Mouse (Mus musculus) right cerebral cortex, postnatal 10 days (tissue): ENCODE measurements around the gene Tctn3.

Experiments
- DNase-seq, 2 experiments: peaks; one replicate each; pipeline ENCODE4 v3.0.0; 2021; ENCODE audit warnings: low spot score in 2 of 2

Gene Tctn3

DNA sequence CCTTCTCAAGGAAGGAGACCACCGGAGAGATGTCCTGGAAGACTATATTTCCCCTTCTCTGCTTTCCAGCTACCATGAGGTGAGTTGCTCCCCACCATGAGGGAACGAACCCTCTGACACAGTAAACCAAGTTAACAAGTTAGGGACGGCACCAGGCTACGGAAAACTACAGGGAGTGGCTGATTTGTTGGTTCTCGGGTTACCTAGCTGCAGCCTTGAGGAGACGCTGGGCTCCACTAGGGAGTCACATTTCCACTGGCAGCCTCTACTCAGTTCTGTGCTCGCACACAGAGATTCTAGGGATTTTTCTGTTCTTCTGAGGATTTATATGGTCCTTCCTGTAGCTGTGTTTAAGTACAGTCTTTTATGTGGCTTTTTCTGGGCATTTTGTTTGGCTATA is 56.0 kb downstream of the Tctn3 start:
- no peak for DNase-seq

GRCm38 (mm10) chr19:40555136-40555535 is 56.9 kb downstream of the Tctn3 start:
- no peak for DNase-seq

GRCm38 (mm10) chr19:40554343-40554742 is 57.7 kb downstream of the Tctn3 start:
- no peak for DNase-seq

DNA sequence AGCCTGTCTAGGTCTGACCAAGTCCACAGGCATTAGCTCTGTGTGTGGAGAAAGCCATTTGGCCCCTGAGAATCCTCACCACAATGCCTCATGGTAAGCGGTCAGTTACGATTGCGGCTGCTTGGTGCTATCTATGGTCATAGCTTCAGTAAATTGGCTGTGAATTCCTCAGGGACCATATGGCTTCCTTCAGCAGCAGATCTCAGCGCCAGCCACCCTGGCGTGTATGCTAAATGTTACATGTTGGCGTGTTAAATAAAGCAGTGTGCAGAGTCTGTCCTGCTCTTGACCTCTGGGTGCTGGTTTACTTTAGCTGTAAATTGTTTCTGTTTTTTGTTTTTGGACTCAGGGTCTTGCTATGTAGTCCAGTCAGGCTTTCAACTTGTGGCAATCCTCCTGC is 58.2 kb downstream of the Tctn3 start:
- DNase-seq, result peak in 1 of 2 experiments; percentile 46

DNA sequence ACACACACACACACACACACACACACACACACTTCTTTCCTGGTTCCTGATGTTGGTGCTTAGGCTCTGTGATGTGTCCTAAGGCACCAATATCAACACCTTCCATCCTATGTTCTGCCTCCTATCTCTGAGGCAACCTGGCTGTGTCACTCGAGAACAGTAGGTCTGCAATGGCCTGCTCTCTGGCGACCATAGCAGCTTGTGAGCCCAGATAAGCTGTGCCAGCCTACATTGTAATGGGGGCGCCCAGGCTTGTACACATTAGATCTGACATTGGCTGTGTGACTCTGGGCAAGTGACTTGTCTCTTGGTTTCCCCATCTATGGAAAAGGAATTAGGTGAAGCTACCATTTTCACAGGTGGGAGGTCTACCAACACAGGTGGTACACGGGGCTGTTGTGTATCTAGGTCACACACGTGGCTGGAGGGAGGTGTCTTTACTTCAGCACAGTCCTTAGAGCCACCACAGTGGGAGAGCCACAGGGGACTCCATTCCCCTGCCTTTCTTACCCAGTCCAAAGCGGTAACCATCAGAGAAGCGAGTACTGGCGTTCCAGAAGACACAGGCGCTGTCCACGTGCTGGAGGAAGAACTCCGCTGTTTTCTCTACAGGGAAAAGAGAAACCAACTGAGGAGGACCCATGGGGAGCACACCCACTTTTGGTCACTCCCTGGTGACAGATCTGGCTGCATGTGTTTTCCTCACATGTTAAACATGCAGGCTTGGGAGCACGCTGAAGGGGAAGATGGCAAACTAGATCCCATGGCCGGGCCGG is 58.8 kb downstream of the Tctn3 start:
- DNase-seq, result no peak

- DNase-seq, result no peak
These were observed 62.4 kb downstream of the Tctn3 start for GRCm38 (mm10) chr19:40549516-40550135.

- DNase-seq, result no peak
These were observed 63.1 kb downstream of the Tctn3 start for GRCm38 (mm10) chr19:40548796-40549515.

DNA sequence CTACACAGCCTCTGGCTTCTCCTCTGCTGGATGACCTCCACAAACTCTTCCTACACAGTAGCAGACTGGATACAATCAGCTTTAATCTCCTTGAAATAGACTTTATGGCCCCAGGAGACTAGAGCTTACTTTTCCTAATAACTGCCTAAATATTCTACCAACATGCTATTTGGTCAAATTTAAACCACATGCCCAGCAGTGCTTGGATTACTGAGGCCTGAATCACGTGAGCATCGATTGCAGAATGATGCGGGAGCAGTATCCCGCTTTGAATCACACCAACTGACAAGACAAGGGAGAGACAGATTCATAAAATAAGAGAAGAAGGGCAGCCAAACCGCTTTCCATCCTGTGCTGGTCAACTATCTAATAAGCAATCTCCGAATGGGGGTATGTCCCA is 63.6 kb downstream of the Tctn3 start:
- DNase-seq, result no peak
